Mouse (Mus musculus) granulocyte monocyte progenitor cell, adult 5-6 weeks (primary cell): ENCODE data around the gene Ikzf2. TPM values are rescaled to one million over a fixed set of nuclear protein-coding genes. Genes with fewer than 3 reads are reported as not detected.

ENCODE experiments used
- ATAC-seq: replicated peaks from 2 replicates; pipeline ENCODE4 v1.8.0; 2016; ENCODE audit warnings: mild to moderate bottlenecking, moderate TSS enrichment, inconsistent platforms; ENCODE audit not compliant: poor library complexity, severe bottlenecking
- total RNA-seq, 2 experiments: library from RNA; stranded (forward) in 1 of 2; stranded (reverse) in 1 of 2; fragments of 200-712, 200-1000 nt in 1 of 2; fragments of >200 nt in 1 of 2; fragmentation: Nextera tagmentation in 1 of 2; gene quantifications; 2 replicates each; pipeline ENCODE4 v1.2.3; 2014 to 2017

Ikzf2 gene
- total RNA-seq, 2 experiments from 2014 or later: 11.9 to 13.0 TPM

DNA sequence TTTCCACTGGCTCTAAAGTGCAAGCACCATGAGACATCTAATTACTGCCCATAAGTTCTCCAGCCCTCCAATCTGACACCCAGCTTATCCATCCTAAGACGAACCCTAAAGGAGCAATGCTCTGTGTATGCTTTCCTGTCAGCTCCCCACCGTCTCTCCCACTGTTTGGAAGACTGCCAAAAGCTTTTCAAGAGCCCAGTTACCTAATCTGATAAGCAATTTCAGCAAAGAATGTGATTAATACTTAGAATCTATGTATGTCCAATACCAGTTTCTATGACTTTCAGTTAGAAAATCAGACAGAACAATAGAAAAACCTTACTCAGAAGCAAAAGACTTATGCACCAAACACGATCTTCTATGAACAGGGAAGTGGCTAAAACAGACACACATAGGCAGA lies 82.8 kb downstream of the Ikzf2 start:
- ATAC-seq: no peak

DNA sequence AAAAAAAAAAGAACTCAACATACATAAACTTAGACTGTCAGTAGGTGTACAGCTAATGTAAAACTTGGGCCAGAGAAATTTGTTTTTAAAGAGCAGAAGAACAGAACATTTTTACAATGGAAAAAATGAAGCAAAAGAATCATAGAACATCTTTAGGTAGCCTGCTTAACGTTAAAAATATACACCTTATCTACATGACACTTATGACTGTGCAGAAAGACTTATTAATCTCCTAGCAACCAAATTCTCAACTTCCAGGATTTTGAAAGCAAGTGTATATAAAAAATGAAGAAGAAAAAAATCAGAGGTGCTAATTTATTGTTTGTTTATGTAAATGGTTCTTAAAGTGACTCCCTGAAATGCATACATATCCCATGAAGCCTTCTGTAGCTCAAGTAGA lies 86.1 kb downstream of the Ikzf2 start:
- ATAC-seq: no peak

DNA sequence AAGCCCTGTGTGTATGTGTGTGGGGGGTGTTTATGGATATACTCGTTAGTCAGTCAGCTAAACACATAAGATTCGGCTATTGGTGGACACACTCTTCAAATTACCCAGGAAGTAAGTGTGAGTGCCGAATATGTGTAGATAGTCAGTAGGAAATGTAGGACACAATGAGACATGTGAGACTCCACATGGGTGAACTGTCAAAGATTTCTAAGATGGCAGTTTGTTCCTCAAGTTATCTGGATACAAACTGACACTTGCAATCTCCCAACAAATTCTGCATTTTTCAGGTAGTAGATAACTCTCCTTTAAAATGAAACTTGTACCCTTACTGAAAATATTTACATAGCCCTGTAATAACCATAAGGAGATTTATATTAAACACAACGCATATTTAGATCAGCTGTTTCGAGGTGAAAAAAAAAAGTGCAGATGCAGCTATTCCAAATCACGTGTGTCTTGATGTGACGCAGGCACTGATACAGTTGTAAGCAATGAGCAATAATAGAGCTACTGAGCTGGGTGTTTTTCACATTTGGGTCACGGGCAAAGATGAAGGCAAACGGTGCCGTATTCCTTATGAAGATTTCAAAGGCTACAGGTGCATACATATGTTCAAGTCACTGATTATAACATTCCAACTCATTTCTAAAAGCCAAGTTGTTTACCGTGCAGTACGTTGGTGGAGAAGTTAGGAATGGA lies 87.8 kb downstream of the Ikzf2 start:
- ATAC-seq: no peak

DNA sequence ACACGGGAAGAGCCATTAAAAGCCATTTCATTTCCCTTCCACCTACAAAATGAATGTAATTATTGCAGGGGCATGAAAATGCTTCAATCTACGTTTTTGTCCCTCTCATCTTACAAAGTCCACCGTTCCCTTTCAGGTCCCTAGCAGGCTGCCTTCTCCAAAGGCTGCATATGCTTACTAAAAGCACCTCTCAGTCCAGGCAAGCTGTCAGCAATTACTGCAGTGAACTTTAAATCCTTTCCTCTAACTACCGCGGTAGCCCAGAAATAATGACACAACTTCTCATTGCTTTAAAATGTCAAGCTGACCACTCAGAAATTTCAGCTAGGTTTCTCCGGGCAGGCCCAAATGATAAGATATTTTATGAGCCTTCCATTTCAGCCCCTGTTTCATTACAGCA lies 95.2 kb downstream of the Ikzf2 start:
- ATAC-seq: no peak

- peak; percentile 81 for ATAC-seq
These were observed 95.7 kb downstream of the Ikzf2 start for GRCm38 (mm10) chr1:69591328-69591801.

- no peak for ATAC-seq
These were observed 101.5 kb downstream of the Ikzf2 start for GRCm38 (mm10) chr1:69585546-69585945.

- peak; percentile 58 for ATAC-seq
These were observed 102.9 kb downstream of the Ikzf2 start for GRCm38 (mm10) chr1:69583932-69584659.

- no peak for ATAC-seq
These were observed 108.1 kb downstream of the Ikzf2 start for GRCm38 (mm10) chr1:69578917-69579316.

DNA sequence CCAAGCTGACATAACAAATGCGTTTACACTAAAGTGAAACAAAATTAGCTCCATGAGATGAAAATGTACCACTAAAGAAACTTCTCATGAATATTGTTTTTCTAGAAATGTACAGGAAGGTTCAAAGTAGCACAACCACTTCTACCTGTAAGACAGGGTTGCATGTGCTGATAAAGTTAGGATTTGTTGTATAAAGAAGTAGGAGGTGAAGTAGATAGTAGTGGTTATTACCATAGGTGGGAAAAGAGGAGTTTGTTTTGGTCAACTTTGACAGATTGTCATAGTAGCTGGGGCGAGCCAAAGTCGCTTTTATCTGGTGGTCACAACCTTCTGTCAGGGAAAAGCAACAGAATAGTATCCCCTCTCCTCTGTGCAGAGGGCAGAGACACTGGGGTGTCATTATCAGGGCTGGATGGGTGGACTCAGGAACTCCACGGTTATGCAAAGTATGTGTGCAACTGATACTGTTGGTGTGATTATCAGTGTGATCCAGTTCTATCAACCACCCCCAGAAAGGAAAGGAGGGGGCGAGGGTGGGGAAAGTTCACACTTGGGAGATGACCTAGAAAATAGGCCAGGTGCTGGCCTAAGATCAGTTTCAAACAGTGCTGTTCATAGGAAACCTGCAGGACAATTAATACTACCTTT lies 127.5 kb downstream of the Ikzf2 start:
- ATAC-seq: no peak; the same call in 1 of the 2 replicates

- ATAC-seq: no peak
These were observed 131.4 kb downstream of the Ikzf2 start for GRCm38 (mm10) chr1:69555636-69556151.

- ATAC-seq: no peak
These were observed 137.1 kb downstream of the Ikzf2 start for GRCm38 (mm10) chr1:69549987-69550386.

- no peak for ATAC-seq
These were observed 141.2 kb downstream of the Ikzf2 start for GRCm38 (mm10) chr1:69545885-69546253.

DNA sequence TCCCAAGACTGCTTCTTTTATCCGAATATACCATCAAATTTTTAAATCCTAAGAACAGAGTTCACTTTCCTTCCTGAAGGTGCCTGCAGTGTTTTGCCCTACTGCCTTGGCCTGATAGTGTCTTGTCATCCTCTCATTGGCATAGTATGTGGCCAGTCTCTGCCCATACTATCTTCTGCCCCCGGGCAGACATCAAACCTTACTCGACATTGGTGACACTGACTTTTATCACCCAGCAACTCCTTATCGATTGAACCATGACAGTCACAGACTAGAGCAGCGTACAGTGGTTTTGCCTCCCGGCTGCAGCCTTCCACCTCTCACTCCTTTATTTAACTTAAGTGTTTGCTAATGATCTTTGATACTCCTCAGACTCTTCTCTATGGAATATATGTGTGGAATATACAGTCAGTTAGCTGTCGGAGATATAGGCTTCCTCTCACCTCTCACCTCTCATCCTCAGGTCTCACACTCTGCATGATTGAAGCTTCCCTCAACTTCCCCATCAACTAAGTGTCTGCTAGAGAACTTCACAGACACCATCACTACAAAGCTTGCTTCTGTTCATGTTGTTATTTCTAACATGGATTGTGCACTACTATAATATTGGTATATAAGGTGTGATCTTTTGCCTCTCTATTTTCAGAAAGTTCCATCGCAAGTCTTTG lies 141.7 kb downstream of the Ikzf2 start:
- no peak for ATAC-seq

DNA sequence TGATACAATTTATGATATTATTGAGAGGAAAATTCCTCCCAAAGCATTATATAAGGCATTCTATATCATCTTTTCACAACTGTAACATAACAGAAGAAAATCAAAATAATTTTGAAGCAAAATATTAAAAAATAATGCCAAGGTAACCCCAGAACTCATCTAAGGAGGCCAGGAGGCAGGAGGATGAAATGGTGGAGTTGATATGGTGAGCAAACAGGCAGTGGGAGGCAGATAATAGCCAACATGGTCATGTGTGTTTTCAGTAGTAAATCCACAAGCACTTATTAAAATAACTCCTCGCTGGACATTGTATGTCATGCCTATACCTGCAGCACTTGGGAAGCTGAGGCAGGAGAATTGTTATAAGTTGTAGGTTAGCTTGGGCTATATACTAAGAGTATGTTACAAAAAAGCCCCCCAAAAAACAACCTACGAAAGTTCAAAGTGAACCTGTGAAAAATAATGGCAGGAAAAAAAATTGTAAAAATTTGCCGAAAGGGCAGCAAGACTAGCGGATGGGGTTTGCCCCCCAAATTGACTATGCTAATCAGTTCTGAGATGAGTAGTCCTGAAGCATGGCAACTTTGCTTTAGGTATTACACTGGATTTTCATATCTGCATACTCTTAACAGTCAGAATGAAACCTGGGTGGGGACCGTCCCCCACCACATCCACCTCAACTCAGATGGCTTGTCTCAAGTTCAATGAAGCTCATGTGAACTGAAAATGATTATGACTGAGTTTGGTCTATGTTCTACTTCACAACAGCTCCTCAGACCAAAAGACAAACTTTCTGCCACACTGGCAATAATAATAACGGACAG lies 143.1 kb downstream of the Ikzf2 start:
- no peak for ATAC-seq

DNA sequence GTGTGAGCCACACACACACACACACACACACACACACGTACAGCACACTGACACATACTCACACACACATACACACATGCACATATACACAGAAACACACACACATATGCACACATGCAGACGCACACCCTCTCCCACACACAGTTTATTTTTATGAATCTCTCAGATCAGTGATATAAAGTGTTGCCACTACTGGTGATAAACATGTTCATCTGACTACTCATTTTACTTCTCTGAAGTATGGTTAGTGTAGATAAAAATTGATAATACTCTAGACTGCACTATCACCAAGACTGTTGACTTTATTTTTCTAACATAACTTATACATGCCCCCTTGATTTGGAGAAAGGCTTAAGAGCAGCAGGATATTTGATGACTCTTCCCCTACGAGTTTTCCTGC lies 144.5 kb downstream of the Ikzf2 start:
- ATAC-seq: no peak

DNA sequence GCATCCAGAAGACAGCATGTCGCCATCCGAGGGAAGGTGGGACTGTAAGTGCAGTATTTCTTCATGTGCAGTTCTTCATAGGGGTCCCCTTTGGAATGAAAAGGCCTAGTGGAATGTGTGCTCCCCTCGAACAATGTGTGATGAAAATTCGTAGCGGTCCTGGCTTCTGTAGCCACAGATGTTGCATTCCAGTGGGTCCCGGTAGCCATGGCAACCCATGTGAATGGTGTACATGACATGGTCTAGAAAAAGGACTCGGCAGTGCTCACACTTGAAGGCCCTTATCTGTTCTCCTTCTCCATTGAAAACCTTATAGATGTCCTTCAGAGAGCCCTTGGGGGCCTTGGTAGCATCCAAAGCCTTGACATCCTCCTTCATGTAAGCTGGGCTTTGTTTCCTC lies 148.4 kb downstream of the Ikzf2 start:
- no peak for ATAC-seq

DNA sequence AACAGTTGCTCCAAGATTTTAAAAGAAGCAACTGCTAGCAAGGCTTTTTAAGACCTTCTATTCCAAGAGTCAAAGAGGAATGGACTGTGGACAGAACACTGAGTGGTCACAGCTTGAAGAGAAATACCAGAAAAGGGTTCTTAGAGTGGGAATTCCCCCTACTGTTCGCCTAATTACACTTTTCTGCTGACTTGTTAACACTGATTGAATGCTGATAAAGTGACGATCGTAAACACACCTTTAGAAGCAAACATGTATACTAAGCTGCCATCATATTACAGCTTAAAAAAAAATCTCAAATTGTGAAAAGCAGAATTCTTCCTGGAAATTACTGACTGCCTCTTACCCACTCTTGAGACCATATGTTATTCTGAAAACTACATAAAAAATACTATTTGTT lies 149.4 kb downstream of the Ikzf2 start:
- no peak for ATAC-seq

- no peak for ATAC-seq
These were observed 151.5 kb downstream of the Ikzf2 start for GRCm38 (mm10) chr1:69535507-69535906.

- ATAC-seq: no peak
These were observed 154.0 kb downstream of the Ikzf2 start for GRCm38 (mm10) chr1:69533048-69533447.

GRCm38 (mm10) chr1:69528696-69529095 lies 158.3 kb downstream of the Ikzf2 start:
- ATAC-seq: no peak
